Mouse (Mus musculus): Measurements from ENCODE around the gene Cyth1. TPM values are rescaled to one million over a fixed set of nuclear protein-coding genes. Genes with fewer than 3 reads are reported as not detected.

Gene Cyth1
- polyA plus RNA-seq, 1 experiment from 2014 or later: 24.9 TPM

DNA sequence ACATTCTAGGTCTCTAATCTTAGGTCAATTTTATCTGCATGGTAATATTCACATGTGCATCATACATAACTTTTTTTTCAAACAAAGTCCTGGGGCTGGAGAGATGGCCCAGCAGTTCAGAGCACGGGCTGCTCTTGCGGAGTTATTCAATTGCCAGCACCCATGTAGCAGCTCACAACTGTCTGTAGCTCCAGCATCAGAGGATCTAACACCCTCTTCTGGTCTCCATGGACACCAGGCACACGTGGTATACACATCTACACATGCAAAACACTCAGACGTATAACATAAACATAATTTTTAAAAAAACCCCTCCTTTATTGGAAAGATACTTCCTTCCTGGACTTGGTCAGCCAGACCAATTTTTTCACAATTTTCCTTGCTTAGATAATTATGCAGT is 89.6 kb downstream of the Cyth1 start:
- Histone ChIP-seq H3K27me3 (no peaks in the 10 kb centered on the region), H3K4me1 (replicated peaks) (0 out of 2 replicates have a peak, but pooled peaks cover 5% of the 10 kb centered on the region), H3K9ac (no peak overlapping the region), H3K4me2 (no peak overlapping the region), H3K36me3 (0 out of 2 replicates have a peak, but pooled peaks cover 3% of the 10 kb centered on the region), H3K27ac (replicated peaks) (no peak overlapping the region), H3K4me3 (no peak overlapping the region), H3K9me3 (no peaks in the 10 kb centered on the region)
- WGBS: 73% methylated on average over 4 of the region's 4 CpGs
- no peak for ATAC-seq (ENCODE audit: low FRiP score, low read depth)

DNA sequence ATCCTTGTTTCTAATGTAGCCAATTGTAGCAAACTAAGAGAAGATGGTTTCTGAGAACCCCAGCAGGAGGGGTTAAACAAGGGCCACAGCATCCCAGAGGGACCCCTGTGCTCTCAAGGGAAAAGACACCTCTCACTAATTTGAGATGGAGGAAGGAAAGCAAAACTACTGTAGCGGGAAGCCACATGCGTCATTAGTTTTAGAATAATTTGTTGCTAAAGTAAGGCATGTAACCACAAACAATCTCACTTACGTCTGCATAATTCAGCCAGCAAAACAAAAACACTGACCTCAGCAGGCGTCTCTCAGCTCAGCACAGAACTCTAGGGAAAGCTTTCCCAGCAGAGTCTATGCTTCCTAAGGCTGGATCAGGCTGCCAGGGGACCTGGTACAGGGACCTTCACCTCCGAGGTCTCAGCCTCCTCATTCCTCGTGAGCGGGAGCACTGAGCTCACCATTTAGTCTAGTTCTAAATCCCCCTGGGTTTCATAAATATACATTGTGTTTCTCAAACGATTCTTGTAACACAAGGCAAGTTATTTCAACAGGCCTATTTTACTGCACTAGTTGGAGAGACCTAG is 91.8 kb downstream of the Cyth1 start:
- H3K4me1 ChIP-seq (replicated peaks): 0 out of 2 replicates have a peak, but pooled peaks cover 5% of the 10 kb centered on the region
- no peak for ATAC-seq (ENCODE audit: low FRiP score, low read depth)
- H3K9ac ChIP-seq: no peak overlapping the region
- H3K36me3 ChIP-seq: no peaks in the 10 kb centered on the region
- no peaks in the 10 kb centered on the region for H3K27me3 ChIP-seq
- WGBS: 67% methylated on average over 8 of the region's 8 CpGs
- no peak overlapping the region for H3K4me2 ChIP-seq
- no peak overlapping the region for H3K4me3 ChIP-seq
- no peak overlapping the region for H3K27ac ChIP-seq (replicated peaks)
- H3K9me3 ChIP-seq: no peaks in the 10 kb centered on the region

DNA sequence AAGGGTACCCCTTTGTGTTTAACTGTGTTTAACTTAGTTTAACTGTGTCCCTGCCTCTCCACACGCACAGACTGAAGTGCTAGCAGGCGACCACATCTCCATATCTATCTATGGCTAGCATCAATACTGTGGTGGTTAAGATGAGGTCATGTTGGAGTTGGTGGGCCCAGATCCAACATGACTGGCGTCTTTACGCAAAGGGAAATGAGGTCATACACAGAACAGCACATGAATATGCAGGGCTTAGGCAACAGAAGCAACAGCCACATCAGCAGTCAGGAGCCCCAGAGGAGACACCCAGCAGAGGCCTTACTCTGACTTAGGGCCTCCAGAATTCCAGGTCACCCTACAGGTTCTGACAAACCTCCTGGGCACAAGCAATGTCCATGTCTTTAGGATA is 95.4 kb downstream of the Cyth1 start:
- Histone ChIP-seq H3K4me2 (no peak overlapping the region), H3K9ac (no peak overlapping the region), H3K27me3 (no peaks in the 10 kb centered on the region), H3K36me3 (no peaks in the 10 kb centered on the region), H3K27ac (replicated peaks) (no peak overlapping the region), H3K9me3 (no peaks in the 10 kb centered on the region), H3K4me1 (replicated peaks) (peaks cover 13% of the 10 kb centered on the region), H3K4me3 (no peak overlapping the region)
- no peak for ATAC-seq (ENCODE audit: low FRiP score, low read depth)
- 84% methylated on average over 4 of the region's 4 CpGs for WGBS

DNA sequence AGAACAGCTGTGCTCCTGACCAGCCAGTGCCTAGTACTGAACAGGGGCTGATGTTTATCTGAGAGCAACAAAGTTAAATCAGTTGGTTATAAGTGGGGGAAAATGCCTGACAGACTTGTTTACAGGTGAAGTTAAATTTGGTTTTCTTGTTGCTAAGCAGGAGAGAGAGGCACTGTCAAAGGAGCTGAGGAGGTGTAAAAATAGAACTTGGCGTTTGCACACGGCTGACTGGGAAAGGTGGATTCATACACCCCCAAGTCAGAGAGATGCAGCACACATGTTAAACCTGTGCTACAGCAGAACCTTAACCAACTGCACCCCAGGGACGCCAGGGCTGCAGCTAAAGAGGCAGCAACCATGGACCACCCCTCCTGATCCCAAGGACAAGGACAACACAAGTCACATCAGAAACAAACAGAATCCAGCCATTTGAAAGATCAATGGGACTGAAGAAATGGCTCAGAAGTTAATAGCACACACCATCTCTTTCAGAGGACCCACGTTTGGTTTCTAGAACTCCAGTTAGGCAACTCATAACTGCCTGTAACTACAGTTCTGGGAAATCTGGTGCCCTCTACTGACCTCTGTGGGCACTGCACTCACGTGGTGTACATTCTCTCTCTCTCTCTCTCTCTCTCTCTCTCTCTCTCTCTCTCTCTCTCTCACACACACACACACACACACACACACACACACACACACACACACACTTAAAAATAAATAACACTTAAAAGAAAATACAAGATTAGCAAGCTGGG is 96.8 kb downstream of the Cyth1 start:
- WGBS: 87% methylated on average over 5 of the region's 5 CpGs
- Histone ChIP-seq H3K4me1 (replicated peaks) (peaks cover 13% of the 10 kb centered on the region), H3K27ac (replicated peaks) (no peak overlapping the region), H3K4me3 (no peak overlapping the region), H3K4me2 (no peak overlapping the region), H3K9ac (no peak overlapping the region), H3K9me3 (no peaks in the 10 kb centered on the region), H3K36me3 (no peaks in the 10 kb centered on the region), H3K27me3 (no peaks in the 10 kb centered on the region)
- ATAC-seq (ENCODE audit: low FRiP score, low read depth): no peak

DNA sequence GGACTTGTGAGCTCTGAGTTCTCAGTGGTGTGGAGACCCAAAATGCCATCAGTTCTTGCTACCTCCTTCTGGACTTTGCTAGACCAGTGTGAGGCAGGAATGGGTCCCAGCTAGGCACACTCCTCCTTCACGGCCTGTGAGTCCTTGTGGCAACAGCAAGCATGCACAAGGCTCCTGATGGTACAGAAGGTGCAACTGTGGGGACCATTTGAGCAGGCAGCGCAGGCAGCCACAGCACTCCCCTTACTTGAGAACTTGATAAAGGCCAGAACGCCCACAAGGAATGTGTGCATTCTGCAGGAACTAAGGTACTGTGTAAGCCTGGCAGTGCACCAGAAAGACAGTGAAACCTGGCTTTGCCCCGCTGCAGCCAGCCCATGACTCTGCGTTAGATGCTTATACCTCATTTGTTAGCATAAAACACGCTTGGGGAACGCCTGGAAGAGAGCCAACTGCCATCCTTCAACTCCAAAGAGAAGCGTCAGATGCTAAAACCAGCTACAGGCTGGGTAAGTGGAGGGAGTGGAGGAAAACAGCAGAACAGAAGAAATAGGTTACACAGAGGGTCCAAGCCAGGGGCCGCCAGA is 98.2 kb downstream of the Cyth1 start:
- H3K27ac ChIP-seq (replicated peaks): peak overlapping the region; percentile 45
- ATAC-seq (ENCODE audit: low FRiP score, low read depth): peak; percentile 15; the same call in 1 of the 2 replicates
- no peak overlapping the region for H3K4me2 ChIP-seq
- no peaks in the 10 kb centered on the region for H3K36me3 ChIP-seq
- 49% methylated on average over 9 of the region's 9 CpGs for WGBS
- no peak overlapping the region for H3K4me3 ChIP-seq
- no peaks in the 10 kb centered on the region for H3K9me3 ChIP-seq
- no peak overlapping the region for H3K9ac ChIP-seq
- no peaks in the 10 kb centered on the region for H3K27me3 ChIP-seq
- peaks cover 13% of the 10 kb centered on the region for H3K4me1 ChIP-seq (replicated peaks)

DNA sequence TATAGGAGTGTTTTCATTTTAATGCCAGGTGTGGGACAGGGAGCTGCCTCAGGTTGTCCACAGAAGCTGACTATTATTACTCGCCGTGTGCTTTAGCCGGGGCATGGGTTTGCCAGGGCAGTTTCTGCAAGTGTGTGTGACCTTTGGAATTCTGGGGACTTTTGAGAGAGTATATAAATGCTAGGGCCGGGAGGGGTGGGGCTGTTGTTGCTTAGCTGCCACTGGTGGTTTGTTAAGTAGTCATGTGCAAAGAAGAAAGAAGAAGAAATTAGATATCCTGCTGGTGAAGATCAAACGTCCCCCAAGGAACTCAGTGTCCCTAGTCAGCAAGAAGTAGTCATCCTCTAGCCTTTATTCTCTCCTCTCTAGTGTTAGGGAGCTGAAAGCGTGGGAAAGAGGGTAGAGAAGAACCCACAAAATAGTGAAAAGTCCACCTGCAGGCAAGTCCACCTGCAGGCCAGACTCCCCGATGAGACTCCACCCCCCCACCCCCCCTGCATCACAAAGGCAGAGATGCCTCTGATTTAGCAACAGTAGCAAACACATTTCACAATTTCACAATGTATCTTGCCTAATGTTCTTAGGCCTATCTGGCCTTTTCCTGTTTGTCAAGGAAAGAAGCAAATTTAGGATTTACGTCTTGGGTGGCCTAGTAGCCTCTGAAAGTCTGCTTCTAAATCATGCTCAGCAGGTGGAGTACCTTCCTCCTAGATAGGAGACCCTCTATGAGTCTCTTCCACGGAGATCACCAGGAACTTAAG is 100.3 kb downstream of the Cyth1 start:
- Histone ChIP-seq H3K4me2 (no peak overlapping the region), H3K4me3 (no peak overlapping the region), H3K9ac (no peak overlapping the region), H3K9me3 (no peaks in the 10 kb centered on the region), H3K4me1 (replicated peaks) (peaks cover 13% of the 10 kb centered on the region), H3K36me3 (no peaks in the 10 kb centered on the region), H3K27me3 (no peaks in the 10 kb centered on the region), H3K27ac (replicated peaks) (no peak overlapping the region)
- WGBS: 70% methylated on average over 9 of the region's 9 CpGs
- no peak for ATAC-seq (ENCODE audit: low FRiP score, low read depth)

DNA sequence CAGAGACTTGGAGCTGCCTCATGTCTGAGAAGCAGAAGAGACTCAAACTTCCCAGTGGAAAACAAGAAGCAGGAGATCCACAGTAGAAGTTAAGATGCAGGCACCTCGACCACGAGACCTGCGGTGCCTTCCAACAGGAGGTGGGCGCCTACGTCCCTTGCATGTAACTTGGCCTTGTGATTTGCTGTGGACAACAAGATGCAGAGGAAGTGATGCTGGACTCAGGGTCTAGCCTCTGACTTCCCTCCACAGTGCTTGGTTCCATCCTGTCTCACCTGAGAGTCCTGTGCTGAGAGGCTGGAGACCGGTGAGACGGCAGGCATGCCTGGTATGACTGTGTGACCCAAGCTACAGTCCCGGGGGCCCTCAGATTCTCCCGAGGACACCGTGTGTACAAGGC is 101.9 kb downstream of the Cyth1 start:
- H3K4me2 ChIP-seq: no peak overlapping the region
- H3K27me3 ChIP-seq: no peaks in the 10 kb centered on the region
- H3K4me3 ChIP-seq: no peak overlapping the region
- no peak overlapping the region for H3K9ac ChIP-seq
- no peaks in the 10 kb centered on the region for H3K36me3 ChIP-seq
- ATAC-seq (ENCODE audit: low FRiP score, low read depth): no peak
- no peaks in the 10 kb centered on the region for H3K9me3 ChIP-seq
- no peak overlapping the region for H3K27ac ChIP-seq (replicated peaks)
- 94% methylated on average over 10 of the region's 10 CpGs for WGBS
- H3K4me1 ChIP-seq (replicated peaks): peaks cover 18% of the 10 kb centered on the region

DNA sequence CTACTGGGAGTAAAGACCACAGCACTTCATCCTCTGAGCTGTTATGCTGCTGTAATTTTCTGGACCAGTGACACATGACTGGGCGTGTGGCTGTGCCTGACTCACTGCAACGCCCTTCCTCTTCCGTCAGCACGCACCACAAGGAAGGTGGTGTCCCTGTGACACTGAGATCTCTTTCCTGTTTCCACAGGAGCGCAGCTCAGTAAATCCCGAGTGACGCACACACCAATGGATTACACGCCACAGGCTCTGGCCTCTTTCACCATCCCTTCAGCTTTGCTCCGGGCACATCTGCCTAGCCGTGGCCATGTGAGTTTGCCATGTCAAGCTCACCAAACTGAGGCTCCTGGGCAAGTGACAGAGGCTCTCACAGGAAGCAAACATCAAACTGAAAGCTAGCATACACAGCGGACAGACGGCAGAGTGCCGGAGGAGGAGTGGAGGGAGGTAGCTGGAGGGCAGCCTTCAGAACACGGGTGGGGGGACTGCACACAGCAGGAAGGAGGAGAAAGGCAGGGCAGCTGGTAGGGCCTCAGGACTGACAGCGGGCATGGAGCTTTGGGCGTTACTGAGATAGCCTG is 102.5 kb downstream of the Cyth1 start:
- no peaks in the 10 kb centered on the region for H3K27me3 ChIP-seq
- peaks cover 17% of the 10 kb centered on the region for H3K4me1 ChIP-seq (replicated peaks)
- no peaks in the 10 kb centered on the region for H3K36me3 ChIP-seq
- no peak overlapping the region for H3K9ac ChIP-seq
- H3K9me3 ChIP-seq: no peaks in the 10 kb centered on the region
- no peak for ATAC-seq (ENCODE audit: low FRiP score, low read depth)
- WGBS: 72% methylated on average over 16 of the region's 16 CpGs
- H3K4me3 ChIP-seq: no peak overlapping the region
- no peak overlapping the region for H3K27ac ChIP-seq (replicated peaks)
- H3K4me2 ChIP-seq: no peak overlapping the region

DNA sequence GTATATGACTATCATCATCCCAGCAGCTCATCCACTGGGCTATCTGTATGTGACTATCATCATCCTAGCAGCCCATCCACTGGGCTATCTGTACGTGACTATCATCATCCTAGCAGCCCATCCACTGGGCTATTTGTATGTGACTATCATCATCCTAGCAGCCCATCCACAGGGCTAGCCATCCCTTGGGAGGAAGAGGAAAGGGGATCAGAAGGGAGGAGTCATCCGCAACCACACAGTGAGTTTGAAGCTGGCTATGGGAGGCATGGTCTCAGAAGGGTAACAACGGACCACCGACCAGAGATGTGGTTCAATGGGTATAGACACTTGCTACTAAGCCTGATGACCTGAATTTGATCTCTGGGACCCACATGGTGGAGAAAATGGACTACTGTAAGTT is 103.3 kb downstream of the Cyth1 start:
- ATAC-seq (ENCODE audit: low FRiP score, low read depth): no peak

DNA sequence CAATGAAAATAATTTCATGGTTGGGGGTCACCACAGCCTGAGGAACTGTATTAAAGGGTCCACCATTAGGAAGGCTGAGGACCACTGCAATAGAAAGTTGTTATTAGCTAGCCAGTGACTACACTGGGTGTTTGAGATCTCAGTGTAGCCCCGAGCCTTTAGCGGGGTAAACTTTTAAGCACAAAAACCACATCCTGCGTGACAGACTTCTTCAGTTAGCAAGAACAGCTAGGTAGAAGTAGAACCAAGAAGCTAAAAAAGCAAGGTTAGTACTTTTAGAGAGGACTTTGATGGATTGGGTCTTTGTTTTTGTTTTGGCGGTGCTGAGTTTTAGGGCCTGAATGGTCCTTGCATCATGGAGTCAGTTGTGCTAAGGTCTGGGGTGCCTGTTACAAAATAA is 104.7 kb downstream of the Cyth1 start:
- Histone ChIP-seq H3K4me1 (replicated peaks) (peaks cover 6% of the 10 kb centered on the region), H3K9ac (no peak overlapping the region), H3K36me3 (no peaks in the 10 kb centered on the region), H3K4me2 (no peak overlapping the region), H3K9me3 (no peaks in the 10 kb centered on the region), H3K27me3 (no peaks in the 10 kb centered on the region), H3K27ac (replicated peaks) (no peak overlapping the region), H3K4me3 (no peak overlapping the region)
- no peak for ATAC-seq (ENCODE audit: low FRiP score, low read depth)
- WGBS: 94% methylated on average over 4 of the region's 4 CpGs

More for the DNA sequence above, 103.3 kb downstream of the Cyth1 start:
- Histone ChIP-seq H3K4me1 (replicated peaks) (peaks cover 9% of the 10 kb centered on the region), H3K9me3 (no peaks in the 10 kb centered on the region), H3K27ac (replicated peaks) (no peak overlapping the region), H3K9ac (no peak overlapping the region), H3K27me3 (no peaks in the 10 kb centered on the region), H3K36me3 (no peaks in the 10 kb centered on the region), H3K4me2 (no peak overlapping the region), H3K4me3 (no peak overlapping the region)
- 92% methylated on average over 4 of the region's 4 CpGs for WGBS

DNA sequence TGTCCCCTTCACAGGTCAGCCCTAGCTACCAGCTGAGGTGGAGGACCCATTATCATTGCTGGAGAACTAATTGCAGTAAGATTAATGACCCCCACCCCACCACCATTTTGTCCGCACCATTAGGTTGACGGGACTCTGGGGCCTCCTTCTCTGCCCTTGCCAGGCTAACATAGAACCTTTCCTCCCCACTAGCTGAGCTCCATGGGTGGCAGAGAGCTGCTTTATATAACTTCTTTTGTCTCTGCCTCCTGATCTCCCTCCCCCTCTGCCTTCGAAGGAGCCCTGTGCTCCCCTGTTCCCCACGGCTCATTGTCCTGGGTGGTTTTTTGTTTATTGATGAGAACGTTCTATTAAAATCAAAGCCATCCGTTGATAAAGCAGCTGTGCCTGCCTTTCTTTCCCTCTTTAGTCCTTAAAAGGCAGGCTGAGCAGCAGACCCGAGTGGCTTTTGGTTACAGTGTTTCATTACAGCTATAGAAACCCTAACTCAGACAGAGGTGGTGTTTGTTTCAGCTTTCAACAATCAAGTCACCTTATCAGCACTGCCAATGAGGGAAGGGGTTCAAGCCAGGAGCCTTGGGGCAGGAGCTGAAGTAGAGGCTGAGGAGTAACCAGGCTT is 105.7 kb downstream of the Cyth1 start:
- Histone ChIP-seq H3K27ac (replicated peaks) (peak overlapping the region; percentile 12; the same call in 1 of the 2 replicates), H3K4me3 (no peak overlapping the region), H3K36me3 (no peaks in the 10 kb centered on the region), H3K9me3 (no peaks in the 10 kb centered on the region), H3K9ac (no peak overlapping the region), H3K27me3 (no peaks in the 10 kb centered on the region), H3K4me2 (no peak overlapping the region), H3K4me1 (replicated peaks) (peaks cover 6% of the 10 kb centered on the region)
- 13% methylated on average over 7 of the region's 7 CpGs for WGBS
- ATAC-seq (ENCODE audit: low FRiP score, low read depth): peak; percentile 38; the same call in 1 of the 2 replicates
